Mouse (Mus musculus): ENCODE measurements around the gene Rasgrf1. TPM values are rescaled to one million over a fixed set of nuclear protein-coding genes. Genes with fewer than 3 reads are reported as not detected.

The Rasgrf1 gene
- polyA plus RNA-seq, 1 experiment from 2014 or later: not detected

DNA sequence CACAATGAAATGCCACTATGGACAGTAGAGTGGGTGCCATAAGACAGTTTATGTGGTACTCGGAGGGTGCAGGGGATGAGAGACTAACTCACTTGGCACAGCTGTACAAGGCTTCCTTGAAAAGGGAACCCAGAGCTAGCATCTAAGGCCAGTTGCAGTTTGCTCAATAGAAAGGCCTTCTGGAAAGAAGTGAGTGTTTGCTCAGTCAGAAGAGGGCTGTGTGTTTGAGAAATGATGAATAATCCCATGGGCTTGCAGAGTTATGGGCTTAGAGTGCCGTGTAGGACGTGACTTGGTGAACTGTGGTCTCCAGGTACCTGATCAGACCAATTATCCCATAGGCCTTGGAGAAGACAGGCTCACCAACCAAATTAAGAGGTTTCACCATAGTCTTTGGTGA is 78.3 kb downstream of the Rasgrf1 start:
- H3K9ac ChIP-seq (ENCODE audit: low read length): no peak overlapping the region
- H3K4me3 ChIP-seq (ENCODE audit: low read depth, low read length): no peak overlapping the region
- no peaks in the 10 kb centered on the region for H3K4me1 ChIP-seq (replicated peaks; ENCODE audit: control insufficient read depth, insufficient read depth, low read length)
- H3K9me3 ChIP-seq (ENCODE audit: control insufficient read depth, low read length): no peaks in the 10 kb centered on the region
- H3K27ac ChIP-seq (ENCODE audit: low read depth, low read length): no peak overlapping the region
- H3K27me3 ChIP-seq (ENCODE audit: control insufficient read depth, insufficient read depth, low read length): no peaks in the 10 kb centered on the region
- no peak overlapping the region for H3K4me2 ChIP-seq (ENCODE audit: low read depth, low read length, severe bottlenecking)
- DNase-seq (ENCODE audit: low spot score) (no peak), ATAC-seq (replicated peaks; ENCODE audit: low FRiP score) (no peak)
- no peaks in the 10 kb centered on the region for H3K36me3 ChIP-seq (ENCODE audit: control insufficient read depth, insufficient read depth, low read length)
- WGBS: 92% methylated on average over 3 of the region's 3 CpGs

DNA sequence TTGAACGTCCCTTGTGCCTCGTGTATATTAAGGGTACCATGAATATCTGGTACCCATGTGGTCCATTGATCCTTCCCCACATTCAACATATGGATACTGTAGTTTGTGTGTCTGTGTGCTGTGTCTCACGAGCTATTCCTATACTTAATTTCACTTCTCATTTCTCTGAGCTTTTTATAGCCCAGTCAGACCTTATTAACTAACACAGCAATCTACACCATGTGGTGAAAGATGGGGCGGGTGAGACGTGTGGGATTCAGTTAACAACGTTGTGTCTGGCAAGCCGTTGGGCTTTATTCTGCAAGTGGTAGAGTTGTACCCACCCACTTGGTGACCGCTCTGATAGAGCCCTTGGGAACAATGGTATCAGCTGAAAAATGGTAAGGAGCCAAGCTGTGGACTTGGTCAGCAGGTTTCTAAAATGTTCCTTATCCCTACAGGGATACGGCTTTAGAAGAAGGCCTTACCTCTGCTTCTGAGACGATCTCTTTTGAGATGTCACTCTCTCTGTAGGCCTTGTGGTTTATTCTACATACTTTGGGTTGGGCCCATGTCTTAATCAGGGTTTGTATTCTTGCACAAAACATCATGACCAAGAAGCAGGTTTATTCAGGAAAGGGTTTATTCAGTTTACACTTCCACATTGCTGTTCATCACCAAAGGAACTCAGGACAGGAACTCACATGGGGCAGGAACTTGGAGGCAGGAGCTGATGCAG is 79.3 kb downstream of the Rasgrf1 start:
- no peaks in the 10 kb centered on the region for H3K36me3 ChIP-seq (ENCODE audit: control insufficient read depth, insufficient read depth, low read length)
- WGBS: 91% methylated on average over 10 of the region's 10 CpGs
- ATAC-seq (replicated peaks; ENCODE audit: low FRiP score) (no peak), DNase-seq (ENCODE audit: low spot score) (no peak)
- H3K9ac ChIP-seq (ENCODE audit: low read length): no peak overlapping the region
- H3K4me1 ChIP-seq (replicated peaks; ENCODE audit: control insufficient read depth, insufficient read depth, low read length): no peaks in the 10 kb centered on the region
- no peaks in the 10 kb centered on the region for H3K9me3 ChIP-seq (ENCODE audit: control insufficient read depth, low read length)
- H3K27me3 ChIP-seq (ENCODE audit: control insufficient read depth, insufficient read depth, low read length): no peaks in the 10 kb centered on the region
- no peak overlapping the region for H3K27ac ChIP-seq (ENCODE audit: low read depth, low read length)
- H3K4me3 ChIP-seq (ENCODE audit: low read depth, low read length): no peak overlapping the region
- H3K4me2 ChIP-seq (ENCODE audit: low read depth, low read length, severe bottlenecking): no peak overlapping the region

DNA sequence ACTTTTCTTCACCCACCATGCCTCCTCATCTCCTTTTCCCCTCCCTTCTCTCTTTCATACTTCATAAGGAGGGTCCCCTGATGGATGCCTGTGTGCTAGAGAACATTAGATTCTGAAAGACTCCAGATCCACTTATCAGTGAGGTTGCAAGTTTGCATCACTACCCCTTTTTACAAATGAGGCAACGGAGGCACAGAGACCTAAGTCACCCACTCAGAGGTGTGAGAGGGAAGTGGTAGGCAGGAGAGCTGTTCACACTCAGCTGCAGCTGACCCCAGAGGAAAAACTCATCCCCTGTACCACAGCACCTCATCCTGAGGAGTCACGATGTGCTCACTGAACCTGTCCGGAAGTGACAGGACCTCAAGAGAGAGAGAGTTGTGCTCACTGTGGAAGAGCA is 96.7 kb downstream of the Rasgrf1 start:
- Histone ChIP-seq H3K9me3 (ENCODE audit: control insufficient read depth, low read length) (no peaks in the 10 kb centered on the region), H3K27me3 (ENCODE audit: control insufficient read depth, insufficient read depth, low read length) (no peaks in the 10 kb centered on the region), H3K4me1 (replicated peaks; ENCODE audit: control insufficient read depth, insufficient read depth, low read length) (no peaks in the 10 kb centered on the region), H3K27ac (ENCODE audit: low read depth, low read length) (no peak overlapping the region), H3K36me3 (ENCODE audit: control insufficient read depth, insufficient read depth, low read length) (no peaks in the 10 kb centered on the region), H3K4me2 (ENCODE audit: low read depth, low read length, severe bottlenecking) (no peak overlapping the region), H3K9ac (ENCODE audit: low read length) (no peak overlapping the region), H3K4me3 (ENCODE audit: low read depth, low read length) (no peak overlapping the region)
- WGBS: 87% methylated on average over 3 of the region's 3 CpGs
- DNase-seq (ENCODE audit: low spot score) (no peak), ATAC-seq (replicated peaks; ENCODE audit: low FRiP score) (no peak)

DNA sequence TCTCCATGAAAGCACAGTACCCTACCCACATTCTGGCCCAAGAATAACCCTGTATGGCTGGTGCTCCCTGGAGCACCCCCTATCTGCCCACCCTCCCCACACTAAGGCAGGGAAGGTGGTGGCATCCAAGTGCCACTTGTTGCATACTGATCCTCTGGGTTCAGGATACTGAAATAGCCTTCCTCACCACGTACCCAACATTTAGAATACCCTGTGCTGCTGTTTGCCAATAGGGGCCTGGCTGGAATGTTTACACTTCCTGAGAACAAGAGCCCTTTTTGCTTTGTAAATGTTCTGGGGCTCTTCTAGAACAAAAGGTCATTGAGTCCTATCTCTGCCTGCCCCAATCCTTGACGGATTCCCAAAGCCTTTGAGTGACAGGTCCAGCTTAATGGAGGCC is 97.4 kb downstream of the Rasgrf1 start:
- 20% methylated on average over 2 of the region's 2 CpGs for WGBS
- H3K4me3 ChIP-seq (ENCODE audit: low read depth, low read length): no peak overlapping the region

DNA sequence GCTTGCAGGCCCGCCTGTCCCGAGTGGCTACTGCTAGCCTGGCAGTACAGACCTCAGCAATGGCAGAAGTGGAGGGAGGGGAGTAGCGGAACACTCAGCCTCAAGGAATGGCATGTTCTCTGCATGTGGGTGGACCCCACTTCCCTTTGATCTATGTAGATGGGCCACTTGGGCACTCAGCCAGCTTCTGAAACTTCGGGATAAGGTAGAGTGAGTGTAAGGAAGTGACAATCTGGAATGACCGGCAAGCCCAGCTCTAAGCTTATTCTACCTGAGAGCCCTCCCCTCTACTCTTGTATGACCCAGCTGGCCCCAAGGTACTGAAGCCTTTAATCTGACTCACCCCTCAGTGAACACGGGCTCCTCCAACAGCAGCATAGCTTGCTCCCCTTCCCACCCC is 98.4 kb downstream of the Rasgrf1 start:
- no peaks in the 10 kb centered on the region for H3K36me3 ChIP-seq (ENCODE audit: control insufficient read depth, insufficient read depth, low read length)
- H3K9me3 ChIP-seq (ENCODE audit: control insufficient read depth, low read length): no peaks in the 10 kb centered on the region
- WGBS: 87% methylated on average over 6 of the region's 6 CpGs
- no peak overlapping the region for H3K9ac ChIP-seq (ENCODE audit: low read length)
- H3K27me3 ChIP-seq (ENCODE audit: control insufficient read depth, insufficient read depth, low read length): no peaks in the 10 kb centered on the region
- no peak overlapping the region for H3K4me2 ChIP-seq (ENCODE audit: low read depth, low read length, severe bottlenecking)
- no peaks in the 10 kb centered on the region for H3K4me1 ChIP-seq (replicated peaks; ENCODE audit: control insufficient read depth, insufficient read depth, low read length)
- no peak overlapping the region for H3K27ac ChIP-seq (ENCODE audit: low read depth, low read length)
- ATAC-seq (replicated peaks; ENCODE audit: low FRiP score) (no peak), DNase-seq (ENCODE audit: low spot score) (no peak)
- H3K4me3 ChIP-seq (ENCODE audit: low read depth, low read length): no peak overlapping the region

More for the DNA sequence above, 97.4 kb downstream of the Rasgrf1 start:
- no peaks in the 10 kb centered on the region for H3K9me3 ChIP-seq (ENCODE audit: control insufficient read depth, low read length)
- no peaks in the 10 kb centered on the region for H3K4me1 ChIP-seq (replicated peaks; ENCODE audit: control insufficient read depth, insufficient read depth, low read length)
- no peaks in the 10 kb centered on the region for H3K36me3 ChIP-seq (ENCODE audit: control insufficient read depth, insufficient read depth, low read length)
- H3K27ac ChIP-seq (ENCODE audit: low read depth, low read length): no peak overlapping the region
- no peak for ATAC-seq (replicated peaks; ENCODE audit: low FRiP score)
- H3K27me3 ChIP-seq (ENCODE audit: control insufficient read depth, insufficient read depth, low read length): no peaks in the 10 kb centered on the region
- DNase-seq (ENCODE audit: low spot score): no peak
- no peak overlapping the region for H3K4me2 ChIP-seq (ENCODE audit: low read depth, low read length, severe bottlenecking)
- no peak overlapping the region for H3K9ac ChIP-seq (ENCODE audit: low read length)

DNA sequence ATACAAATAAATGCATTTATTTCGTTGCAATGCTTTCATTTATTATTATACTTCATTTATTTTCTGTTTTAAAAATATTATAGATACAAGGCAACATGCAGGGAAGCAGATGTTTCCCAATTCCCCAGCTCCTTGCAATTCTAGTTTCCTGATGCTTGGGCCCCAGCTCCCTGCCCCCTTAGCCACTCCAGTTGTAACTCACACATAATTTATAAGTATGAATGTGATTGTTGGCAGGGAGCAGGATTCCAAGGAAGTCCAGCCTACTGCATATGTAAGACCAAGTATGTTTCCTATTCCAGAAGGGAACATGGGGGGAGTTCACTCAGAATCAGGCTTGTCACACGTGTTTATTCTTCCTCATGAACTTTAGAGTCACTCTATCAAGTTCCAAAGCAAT is 102.1 kb downstream of the Rasgrf1 start:
- 65% methylated on average over 2 of the region's 2 CpGs for WGBS
- Histone ChIP-seq H3K9ac (ENCODE audit: low read length) (no peak overlapping the region), H3K36me3 (ENCODE audit: control insufficient read depth, insufficient read depth, low read length) (no peaks in the 10 kb centered on the region), H3K27ac (ENCODE audit: low read depth, low read length) (no peak overlapping the region), H3K4me1 (replicated peaks; ENCODE audit: control insufficient read depth, insufficient read depth, low read length) (no peaks in the 10 kb centered on the region), H3K4me2 (ENCODE audit: low read depth, low read length, severe bottlenecking) (no peak overlapping the region), H3K4me3 (ENCODE audit: low read depth, low read length) (no peak overlapping the region), H3K27me3 (ENCODE audit: control insufficient read depth, insufficient read depth, low read length) (no peaks in the 10 kb centered on the region), H3K9me3 (ENCODE audit: control insufficient read depth, low read length) (no peaks in the 10 kb centered on the region)
- no peak for DNase-seq (ENCODE audit: low spot score)
- no peak for ATAC-seq (replicated peaks; ENCODE audit: low FRiP score)

DNA sequence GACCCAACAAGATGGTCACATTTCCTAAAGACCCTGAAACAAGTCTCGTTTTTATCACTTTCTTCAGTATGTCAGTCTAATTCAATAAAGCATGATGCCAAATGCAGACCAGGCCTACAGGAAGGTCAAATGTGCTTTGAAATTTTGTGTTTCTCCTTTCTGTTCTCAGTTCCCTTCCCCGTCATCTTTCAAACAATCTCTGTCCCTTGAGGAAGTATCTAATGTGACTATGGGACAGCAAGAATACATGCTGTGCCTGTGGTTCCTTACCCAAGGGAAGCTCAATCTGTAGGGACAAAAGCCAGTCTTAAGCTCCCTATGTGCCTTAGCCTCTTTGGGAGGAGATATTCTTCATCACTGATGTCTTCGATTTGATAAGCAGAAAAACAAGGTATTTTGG is 104.9 kb downstream of the Rasgrf1 start:
- Histone ChIP-seq H3K4me3 (ENCODE audit: low read depth, low read length) (no peak overlapping the region), H3K9me3 (ENCODE audit: control insufficient read depth, low read length) (no peaks in the 10 kb centered on the region), H3K36me3 (ENCODE audit: control insufficient read depth, insufficient read depth, low read length) (no peaks in the 10 kb centered on the region), H3K4me1 (replicated peaks; ENCODE audit: control insufficient read depth, insufficient read depth, low read length) (no peaks in the 10 kb centered on the region), H3K27ac (ENCODE audit: low read depth, low read length) (no peak overlapping the region), H3K4me2 (ENCODE audit: low read depth, low read length, severe bottlenecking) (no peak overlapping the region), H3K27me3 (ENCODE audit: control insufficient read depth, insufficient read depth, low read length) (no peaks in the 10 kb centered on the region), H3K9ac (ENCODE audit: low read length) (no peak overlapping the region)
- WGBS: 89% methylated on average over 3 of the region's 3 CpGs
- no peak for ATAC-seq (replicated peaks; ENCODE audit: low FRiP score)
- no peak for DNase-seq (ENCODE audit: low spot score)

DNA sequence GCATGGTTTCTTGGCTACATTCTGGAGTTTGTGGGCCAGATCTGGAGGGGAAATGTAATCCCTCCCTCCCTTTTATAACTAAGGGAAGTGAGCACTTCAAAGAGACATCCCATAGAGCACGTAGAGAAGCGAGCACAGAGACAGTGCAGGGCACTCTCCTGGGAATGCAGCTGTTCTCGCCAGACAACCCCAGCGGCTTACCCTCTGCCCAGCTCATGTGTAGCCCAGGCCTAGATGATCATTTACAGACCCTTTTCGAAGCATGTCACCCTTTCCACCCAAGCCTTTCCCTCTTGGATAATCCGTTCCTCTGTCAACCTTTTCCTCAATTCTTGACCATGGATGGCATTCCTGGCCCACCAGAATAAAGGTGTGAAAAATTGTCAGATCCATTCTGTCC is 106.5 kb downstream of the Rasgrf1 start:
- Histone ChIP-seq H3K4me3 (ENCODE audit: low read depth, low read length) (no peak overlapping the region), H3K27ac (ENCODE audit: low read depth, low read length) (no peak overlapping the region), H3K27me3 (ENCODE audit: control insufficient read depth, insufficient read depth, low read length) (no peaks in the 10 kb centered on the region), H3K4me1 (replicated peaks; ENCODE audit: control insufficient read depth, insufficient read depth, low read length) (no peaks in the 10 kb centered on the region), H3K4me2 (ENCODE audit: low read depth, low read length, severe bottlenecking) (no peak overlapping the region), H3K9ac (ENCODE audit: low read length) (no peak overlapping the region), H3K36me3 (ENCODE audit: control insufficient read depth, insufficient read depth, low read length) (no peaks in the 10 kb centered on the region), H3K9me3 (ENCODE audit: control insufficient read depth, low read length) (no peaks in the 10 kb centered on the region)
- ATAC-seq (replicated peaks; ENCODE audit: low FRiP score): no peak
- DNase-seq (ENCODE audit: low spot score): no peak
- 87% methylated on average over 6 of the region's 6 CpGs for WGBS

DNA sequence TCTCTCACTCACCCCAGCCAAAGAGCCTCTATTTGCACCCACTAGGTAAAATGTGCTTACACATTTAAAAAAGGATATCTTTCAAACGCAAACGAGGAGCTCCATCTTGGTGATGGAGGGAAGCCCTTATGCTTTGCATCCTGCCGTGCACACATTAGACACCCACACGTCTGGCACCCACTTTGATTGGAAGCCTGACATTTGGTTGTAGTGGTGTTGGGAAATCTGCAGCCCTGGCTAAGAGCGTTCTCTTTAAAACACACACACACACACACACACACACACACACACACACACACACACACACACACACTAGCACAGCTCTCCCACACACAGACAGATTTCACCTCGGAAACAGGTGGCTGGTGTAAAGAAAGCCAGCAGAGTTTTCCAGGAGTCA is 111.2 kb downstream of the Rasgrf1 start:
- Histone ChIP-seq H3K27ac (ENCODE audit: low read depth, low read length) (no peak overlapping the region), H3K4me2 (ENCODE audit: low read depth, low read length, severe bottlenecking) (no peak overlapping the region), H3K9ac (ENCODE audit: low read length) (no peak overlapping the region), H3K4me1 (replicated peaks; ENCODE audit: control insufficient read depth, insufficient read depth, low read length) (no peaks in the 10 kb centered on the region), H3K36me3 (ENCODE audit: control insufficient read depth, insufficient read depth, low read length) (no peaks in the 10 kb centered on the region), H3K9me3 (ENCODE audit: control insufficient read depth, low read length) (no peaks in the 10 kb centered on the region), H3K4me3 (ENCODE audit: low read depth, low read length) (no peak overlapping the region), H3K27me3 (ENCODE audit: control insufficient read depth, insufficient read depth, low read length) (no peaks in the 10 kb centered on the region)
- ATAC-seq (replicated peaks; ENCODE audit: low FRiP score) (no peak), DNase-seq (ENCODE audit: low spot score) (no peak)
- WGBS: 82% methylated on average over 6 of the region's 6 CpGs

Measured in forebrain, embryonic 11.5 days (tissue).